Comparison of ENCODE assay signal across 15 mouse cellular contexts in genomic region chr1:72165723-72166467, GRCm38 (mm10). TPM values are rescaled to one million over a fixed set of nuclear protein-coding genes. Genes with fewer than 3 reads are reported as not detected.
DNase-seq lines count a peak whose midpoint lies in the region; ATAC-seq and TF ChIP-seq lines count a peak whose summit lies in the region.
"Had no signal": no experiment of that assay in that cellular context is flagged by ENCODE, and none has a peak within 500 bp of the region (broad histone marks: within the 10 kb centered on the region; RNA-seq: fewer than 3 reads in every experiment).

No protein-coding gene starts in this region.

- WGBS in heart, adult 2 months: 75% methylated on average over 20 of the region's 20 CpGs
- 94% methylated on average over 20 of the region's 20 CpGs for WGBS in forebrain, embryonic 10.5 days

- no peak overlapping the region for H3K9ac ChIP-seq in heart, adult 2 months (ENCODE audit: low read depth, low read length)
- H3K9ac ChIP-seq: heart, embryonic 15.5 days had no signal

- in situ Hi-C loops in Patski (cut with MboI; ENCODE audit: low pct_unique_long_range_greater_than_20kb): no loop called here

- H3K4me3 ChIP-seq in heart, adult 2 months: no peak overlapping the region
- H3K4me3 ChIP-seq in forebrain, embryonic 10.5 days: no peak overlapping the region
- H3K4me3 ChIP-seq: embryonic facial prominence, embryonic 10.5 days; heart, embryonic 15.5 days; myocyte had no signal

- no peaks in the 10 kb centered on the region for H3K9me3 ChIP-seq in forebrain, embryonic 10.5 days
- H3K9me3 ChIP-seq: embryonic facial prominence, embryonic 10.5 days; G1E; heart, embryonic 15.5 days had no signal

- H3K36me3 ChIP-seq in heart, adult 2 months (ENCODE audit: control insufficient read depth, insufficient read depth, low read length): no peaks in the 10 kb centered on the region
- H3K36me3 ChIP-seq in forebrain, embryonic 10.5 days (replicated peaks): no peaks in the 10 kb centered on the region
- H3K36me3 ChIP-seq: embryonic facial prominence, embryonic 10.5 days; G1E; heart, embryonic 15.5 days had no signal

- peak; percentile 29; the same call in 1 of the 2 replicates for TF ChIP-seq CTCF in heart, adult 2 months (IDR thresholded peaks at IDR 0.05)
- peak; percentile 39 for TF ChIP-seq CTCF in Patski (IDR thresholded peaks at IDR 0.05)

- no peaks in the 10 kb centered on the region for H3K4me1 ChIP-seq in heart, adult 2 months (ENCODE audit: control insufficient read depth, insufficient read depth, low read length)
- H3K4me1 ChIP-seq in forebrain, embryonic 10.5 days: 0 out of 2 replicates have a peak, but pooled peaks cover 6% of the 10 kb centered on the region

- no peak for DNase-seq in heart, adult 2 months
- no peak for DNase-seq in heart, postnatal 25 days (ENCODE audit: low spot score)
- peak; percentile 10 for DNase-seq in lung, postnatal 36 days
- no peak for DNase-seq in lung, postnatal 10 days
- DNase-seq in Patski (ENCODE audit: low read depth, low spot score): no peak
- peak; percentile 35 to 40 for DNase-seq in layer of hippocampus, postnatal 10 days (ENCODE audit: low spot score in 2 of 2)
- DNase-seq in spleen, postnatal 4 days (ENCODE audit: low spot score in 2 of 2): no peak
- DNase-seq in forebrain, embryonic 10.5 days (ENCODE audit: extremely low spot score, low spot score): no peak
- DNase-seq: kidney, adult 18-20 months had no signal

- POLR2A ChIA-PET in Patski (lab: Charles Lee): no interaction called here

- no peak overlapping the region for H3K27ac ChIP-seq in heart, adult 2 months
- no peak overlapping the region for H3K27ac ChIP-seq in forebrain, embryonic 10.5 days
- H3K27ac ChIP-seq: embryonic facial prominence, embryonic 10.5 days; macrophage had no signal

- intact Hi-C loops in heart, adult 2 months (cut with DNase I): no loop called here
- intact Hi-C loops in heart, postnatal 25 days (cut with DNase I): no loop called here

- ATAC-seq in Patski: no peak
- ATAC-seq: forebrain, embryonic 16.5 days had no signal

- TF ChIP-seq POLR2A in heart, adult 2 months (IDR thresholded peaks at IDR 0.05; ENCODE audit: insufficient read depth, low read depth, low read length): no peak

- no peaks in the 10 kb centered on the region for H3K27me3 ChIP-seq in heart, adult 2 months (ENCODE audit: control insufficient read depth, insufficient read depth, low read length)
- H3K27me3 ChIP-seq in Patski: no peaks in the 10 kb centered on the region
- H3K27me3 ChIP-seq in forebrain, embryonic 10.5 days (ENCODE audit: poor library complexity, severe bottlenecking): no peaks in the 10 kb centered on the region
- H3K27me3 ChIP-seq: heart, embryonic 15.5 days had no signal

- CTCF ChIA-PET in Patski (lab: Charles Lee): interaction anchor here (1.2 kb wide), 1 partner anchor 25 kb away, joined by 3 read pairs; no protein-coding TSS in a partner anchor

- H3K79me2 ChIP-seq in heart, adult 2 months (replicated peaks; ENCODE audit: control insufficient read depth, insufficient read depth, low read length): no peaks in the 10 kb centered on the region; the same call in 1 of the 2 replicates

- TF ChIP-seq EP300 in heart, adult 2 months (IDR thresholded peaks at IDR 0.05; ENCODE audit: insufficient read depth, low read depth, low read length): no peak

RNA-seq across cellular contexts. Expression of gene Mreg, which starts 46.2 kb away (rescaled TPM):
- total RNA-seq in heart, adult 2 months (2021): 10 to 100 TPM; 31.1 to 34.8 TPM
- 14.9 and 18.3 TPM in 2 replicates for polyA plus RNA-seq in heart, adult 2 months (2012; rRNA removed)
- 10 to 100 TPM; 25.0 to 30.7 TPM for total RNA-seq in heart, postnatal 25 days (2021)
- polyA plus RNA-seq in Patski (2021): 0.74 TPM
- 1 to 10 TPM; 1.3 to 1.7 TPM for total RNA-seq in layer of hippocampus, postnatal 10 days (2021)
- polyA plus RNA-seq in forebrain, embryonic 10.5 days (2016; fragmentation: Nextera tagmentation; extraction: Ambion mirVana): 3.3 and 4.1 TPM in 2 replicates
- polyA plus RNA-seq: G1E had no signal

Comparison
In these comparisons a context has a peak if more than half of its experiments do, and no peak if none do; other contexts are left out.
1. DNase-seq: peak in lung, postnatal 36 days (single experiment) and layer of hippocampus, postnatal 10 days (2 of 2); none in heart, adult 2 months (0 of 2), heart, postnatal 25 days (single experiment), lung, postnatal 10 days (single experiment), Patski (single experiment), spleen, postnatal 4 days (0 of 2) and forebrain, embryonic 10.5 days (single experiment).
2. RNA of gene Mreg, which starts 46.2 kb away (total RNA-seq): 31.1 to 34.8 TPM in heart, adult 2 months and 25.0 to 30.7 TPM in heart, postnatal 25 days; 1.3 to 1.7 TPM in layer of hippocampus, postnatal 10 days; every median in the first group is over 4 times any median in the second.